Mouse (Mus musculus): ENCODE measurements around the gene Ndufaf4. TPM values are rescaled to one million over a fixed set of nuclear protein-coding genes. Genes with fewer than 3 reads are reported as not detected.
"Not testable (repeated sequence)": the region's sequence is repeated elsewhere in the genome, so short reads cannot be mapped to it uniquely, and the experiment has no call there.

Ndufaf4 gene
- total RNA-seq (2017), result 9.5 to 13.9 TPM (median 12.5 TPM) in 3 replicates

DNA sequence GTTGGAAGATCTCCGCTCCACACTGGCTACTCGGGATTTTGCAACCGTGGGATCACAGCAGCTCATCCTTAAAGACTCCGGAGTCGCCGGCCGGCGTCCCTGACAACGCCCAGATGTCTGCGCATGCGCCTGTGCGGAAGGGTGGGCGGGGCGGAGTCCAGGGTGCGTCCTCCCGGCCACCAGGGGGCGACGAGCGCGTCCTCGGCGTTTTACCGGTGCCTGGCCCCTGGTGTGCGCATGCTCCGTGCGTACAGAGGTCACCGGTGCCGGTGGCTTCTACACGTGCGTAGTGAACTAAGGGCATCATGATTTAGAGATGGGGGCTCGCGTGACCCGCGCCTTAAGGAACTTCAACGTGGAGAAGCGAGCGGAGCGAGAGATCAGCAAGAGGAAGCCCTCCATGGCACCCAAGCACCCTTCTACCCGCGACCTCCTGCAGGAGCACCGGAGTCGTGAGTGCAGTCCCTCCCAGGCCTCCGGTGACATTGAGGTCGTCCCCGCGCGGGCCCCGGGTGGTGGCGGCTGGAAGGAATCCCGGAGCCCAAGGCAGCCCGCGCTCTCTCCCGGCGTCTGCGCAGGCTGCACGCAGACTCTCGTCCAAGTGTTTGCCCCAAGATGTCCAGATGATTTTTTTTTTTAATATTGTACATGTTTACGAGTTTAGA, at the start of gene Ndufaf4:
TSS of gene Ndufaf4 (plus strand) at position 233 of the 665 bp plus-strand sequence.
- peak; percentile 87 for ATAC-seq (replicated peaks; ENCODE audit: insufficient number of reproducible peaks, low FRiP score, low TSS enrichment, poor library complexity, severe bottlenecking)

- ATAC-seq (replicated peaks; ENCODE audit: insufficient number of reproducible peaks, low FRiP score, low TSS enrichment, poor library complexity, severe bottlenecking), result no peak
Observed at GRCm38 (mm10) chr4:24850401-24851325, 47.2 kb upstream of the Ndufaf4 start, which contains the start of gene Klhl32. Klhl32 (minus strand) TSS chr4:24851124.

- ATAC-seq (replicated peaks; ENCODE audit: insufficient number of reproducible peaks, low FRiP score, low TSS enrichment, poor library complexity, severe bottlenecking), result no peak
Observed at GRCm38 (mm10) chr4:24865691-24866090, 32.2 kb upstream of the Ndufaf4 start.

- ATAC-seq (replicated peaks; ENCODE audit: insufficient number of reproducible peaks, low FRiP score, low TSS enrichment, poor library complexity, severe bottlenecking), result no peak
Observed at GRCm38 (mm10) chr4:24869230-24869629, 28.7 kb upstream of the Ndufaf4 start.

DNA sequence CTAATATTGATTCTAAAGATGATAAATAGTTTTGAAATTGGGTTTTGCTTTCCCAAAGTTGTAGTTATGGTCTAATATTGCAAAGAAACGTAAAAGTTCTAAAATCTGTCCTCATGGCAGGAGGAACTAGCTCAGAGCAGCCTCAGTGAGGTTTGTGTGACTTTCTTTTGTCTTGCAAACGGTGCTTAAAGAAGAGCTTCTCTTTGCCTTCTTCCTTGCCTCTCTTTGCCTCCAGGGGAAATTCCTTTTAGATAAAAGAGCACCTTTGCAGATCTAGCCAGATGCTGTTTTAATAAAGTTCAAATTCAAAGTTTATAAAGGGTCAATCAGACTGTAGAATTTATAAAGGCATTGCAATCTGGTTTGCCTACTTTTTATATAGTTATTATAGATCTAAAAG, 8.5 kb upstream of the Ndufaf4 start:
- ATAC-seq (replicated peaks; ENCODE audit: insufficient number of reproducible peaks, low FRiP score, low TSS enrichment, poor library complexity, severe bottlenecking), result not testable (repeated sequence)

DNA sequence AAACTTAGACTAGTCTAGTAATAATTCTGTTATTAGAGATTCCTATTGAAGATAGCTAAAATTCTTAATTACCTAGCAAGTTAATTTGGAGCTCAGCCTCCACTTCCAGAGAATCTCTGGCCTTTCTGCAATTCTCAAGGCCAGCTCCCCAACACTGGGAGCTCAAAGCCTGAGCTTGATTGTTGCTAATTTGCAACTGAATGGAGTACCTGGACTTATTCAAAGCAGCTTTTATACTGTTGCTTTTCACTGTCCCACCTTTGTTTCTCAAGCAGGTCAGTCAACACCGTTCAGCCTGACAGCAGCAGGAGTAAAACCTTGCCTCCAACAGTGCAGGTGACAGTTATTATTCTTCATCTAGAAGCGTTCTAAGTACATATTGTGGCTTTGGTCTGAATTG, 5.6 kb upstream of the Ndufaf4 start:
- not testable (repeated sequence) for ATAC-seq (replicated peaks; ENCODE audit: insufficient number of reproducible peaks, low FRiP score, low TSS enrichment, poor library complexity, severe bottlenecking)

DNA sequence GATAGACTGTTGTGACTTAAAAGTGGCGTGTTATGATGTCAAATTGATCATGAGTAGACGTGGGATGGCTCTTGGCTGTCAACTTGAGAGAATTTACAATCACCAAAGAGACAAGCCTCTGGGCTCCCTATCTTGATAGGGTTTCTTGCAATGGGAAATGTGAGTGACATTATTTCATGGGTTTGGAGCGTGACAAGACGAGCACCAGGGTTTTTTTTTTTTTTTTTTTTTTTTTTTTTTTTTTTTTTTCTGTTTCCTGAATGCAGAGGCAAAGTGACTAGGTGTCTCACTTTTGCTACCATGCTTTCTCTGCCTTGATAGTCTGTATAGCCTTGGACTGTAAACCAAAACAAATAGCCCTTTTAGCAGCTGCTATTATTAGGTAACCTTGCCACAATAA, 3.3 kb upstream of the Ndufaf4 start:
- no peak for ATAC-seq (replicated peaks; ENCODE audit: insufficient number of reproducible peaks, low FRiP score, low TSS enrichment, poor library complexity, severe bottlenecking)

- ATAC-seq (replicated peaks; ENCODE audit: insufficient number of reproducible peaks, low FRiP score, low TSS enrichment, poor library complexity, severe bottlenecking), result no peak
Observed at GRCm38 (mm10) chr4:24896829-24897228, 1.1 kb upstream of the Ndufaf4 start.

DNA sequence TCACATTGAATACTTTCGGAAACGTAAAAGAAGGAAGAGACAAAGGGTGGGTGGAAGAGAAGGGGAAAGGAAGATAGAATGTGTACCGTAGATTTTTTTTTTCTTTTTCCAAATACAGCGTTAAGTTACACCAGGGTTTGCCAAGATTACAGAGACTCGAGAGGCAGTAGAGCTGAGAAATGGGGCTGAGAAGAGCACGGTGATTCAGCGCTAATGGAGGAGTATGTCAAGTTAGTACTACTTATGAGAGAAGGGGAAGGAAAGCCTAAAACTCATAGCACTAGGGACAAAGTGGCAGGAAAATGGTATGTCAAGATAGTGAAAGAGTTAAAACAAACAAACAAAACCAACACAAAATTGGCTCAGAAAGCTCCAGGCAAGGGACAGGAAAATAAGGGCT, 532 bp upstream of the Ndufaf4 start:
- no peak for ATAC-seq (replicated peaks; ENCODE audit: insufficient number of reproducible peaks, low FRiP score, low TSS enrichment, poor library complexity, severe bottlenecking)

DNA sequence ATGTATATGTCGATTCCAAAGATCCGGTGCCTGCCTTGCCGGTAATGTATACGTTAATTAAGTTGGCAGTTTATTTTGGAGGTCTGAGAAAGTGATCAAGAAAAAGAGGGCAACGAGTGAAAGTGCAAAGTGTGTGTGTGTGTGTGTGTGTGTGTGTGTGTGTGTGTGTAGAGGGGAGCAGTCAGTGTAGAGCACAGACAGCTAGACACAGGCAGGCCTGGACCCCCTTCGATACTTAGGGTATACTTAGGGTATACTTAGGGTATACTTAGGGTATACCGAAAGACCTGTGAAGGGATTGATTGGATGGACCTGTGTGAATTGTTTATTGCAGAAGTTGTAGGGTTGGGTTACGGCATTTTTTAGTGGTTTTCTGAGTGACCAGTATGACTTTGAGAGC, 753 bp downstream of the Ndufaf4 start:
- no peak for ATAC-seq (replicated peaks; ENCODE audit: insufficient number of reproducible peaks, low FRiP score, low TSS enrichment, poor library complexity, severe bottlenecking)

GRCm38 (mm10) chr4:24899146-24899545, 1.3 kb downstream of the Ndufaf4 start:
- ATAC-seq (replicated peaks; ENCODE audit: insufficient number of reproducible peaks, low FRiP score, low TSS enrichment, poor library complexity, severe bottlenecking), result no peak

- ATAC-seq (replicated peaks; ENCODE audit: insufficient number of reproducible peaks, low FRiP score, low TSS enrichment, poor library complexity, severe bottlenecking), result no peak
Observed at GRCm38 (mm10) chr4:24907745-24908144, 9.9 kb downstream of the Ndufaf4 start.

GRCm38 (mm10) chr4:24915631-24916030, 17.7 kb downstream of the Ndufaf4 start:
- ATAC-seq (replicated peaks; ENCODE audit: insufficient number of reproducible peaks, low FRiP score, low TSS enrichment, poor library complexity, severe bottlenecking), result no peak

- no peak for ATAC-seq (replicated peaks; ENCODE audit: insufficient number of reproducible peaks, low FRiP score, low TSS enrichment, poor library complexity, severe bottlenecking)
Observed at GRCm38 (mm10) chr4:24920006-24920577, 22.2 kb downstream of the Ndufaf4 start.

GRCm38 (mm10) chr4:24924726-24925125, 26.8 kb downstream of the Ndufaf4 start:
- no peak for ATAC-seq (replicated peaks; ENCODE audit: insufficient number of reproducible peaks, low FRiP score, low TSS enrichment, poor library complexity, severe bottlenecking)

GRCm38 (mm10) chr4:24928260-24928780, 30.4 kb downstream of the Ndufaf4 start:
- ATAC-seq (replicated peaks; ENCODE audit: insufficient number of reproducible peaks, low FRiP score, low TSS enrichment, poor library complexity, severe bottlenecking), result no peak

DNA sequence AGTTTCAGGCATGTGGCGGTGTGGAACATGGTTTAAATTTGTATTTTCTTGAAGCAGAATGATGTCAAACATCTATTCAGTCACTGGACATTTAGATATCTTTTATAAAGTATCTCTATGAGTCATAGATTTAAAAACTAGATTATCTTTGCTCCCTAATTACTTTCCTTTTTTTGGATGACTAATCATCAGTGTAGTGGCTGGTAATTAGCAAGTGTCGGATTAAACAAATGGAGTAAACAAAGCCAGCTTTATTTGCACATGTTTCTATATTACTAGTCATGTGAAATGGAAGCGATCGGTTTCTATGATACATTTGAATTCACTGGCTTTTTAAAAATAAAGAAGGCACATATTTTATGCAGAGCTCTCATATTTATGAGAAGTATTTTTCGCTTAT, 31.0 kb downstream of the Ndufaf4 start:
- ATAC-seq (replicated peaks; ENCODE audit: insufficient number of reproducible peaks, low FRiP score, low TSS enrichment, poor library complexity, severe bottlenecking), result no peak

DNA sequence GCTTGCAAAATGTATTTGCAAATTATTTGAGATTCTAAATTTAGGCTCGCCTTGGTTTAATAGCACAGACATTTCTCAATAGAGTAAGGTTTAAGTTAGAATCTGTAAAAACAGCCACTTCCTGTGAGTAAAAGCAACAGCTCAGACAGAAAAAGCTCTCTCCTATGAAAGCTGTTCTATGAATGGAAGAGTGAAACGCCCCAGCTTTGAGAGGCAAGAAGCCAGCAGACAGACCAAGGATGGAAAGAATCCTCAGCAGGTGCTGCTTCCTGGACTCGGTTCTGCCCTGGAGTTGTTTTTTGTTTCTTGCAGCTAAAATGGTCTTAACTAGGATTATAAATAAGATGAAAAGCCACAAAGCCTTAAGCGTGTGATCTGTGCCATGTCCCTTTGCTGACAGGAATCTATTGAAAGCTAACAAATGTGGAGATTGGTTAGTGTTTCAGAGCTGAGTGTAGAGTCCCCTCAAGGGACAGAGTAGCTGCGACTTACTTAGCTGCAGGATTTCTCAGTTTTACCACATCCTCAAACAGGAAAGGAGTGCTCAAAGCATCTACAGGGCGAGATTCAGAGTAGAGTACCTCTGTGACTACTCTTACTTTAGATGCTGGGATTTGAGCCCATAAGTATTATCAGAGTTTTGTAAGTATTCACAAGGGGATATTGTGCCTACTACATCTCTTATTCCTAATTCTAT, 45.0 kb downstream of the Ndufaf4 start:
- ATAC-seq (replicated peaks; ENCODE audit: insufficient number of reproducible peaks, low FRiP score, low TSS enrichment, poor library complexity, severe bottlenecking), result no peak
